Mouse (Mus musculus) liver, embryonic 14.5 days (tissue): ENCODE results near the gene Shroom3. TPM values are rescaled to one million over a fixed set of nuclear protein-coding genes. Genes with fewer than 3 reads are reported as not detected.

Experiments
- ATAC-seq: fragments of 200-750 bp; cut with Nextera tagmentation; 2 replicates; pipeline ENCODE4 v1.8.0; 2017; ENCODE audit warnings: moderate number of reproducible peaks, mild to moderate bottlenecking, moderate library complexity; ENCODE audit not compliant: insufficient read depth
- DNase-seq, 3 experiments: peaks; one replicate each; pipeline ENCODE4 v3.0.0-alpha.2; 2012 to 2013; ENCODE audit warnings: low read depth in 3 of 3, low spot score in 3 of 3
- H3K27ac ChIP-seq: fragments of 300-500 bp; sonication (generic); 2 replicates; pipeline ENCODE4 v1.5.1; 2014; ENCODE audit warnings: moderate library complexity, mild to moderate bottlenecking, control low read depth, inconsistent platforms
- H3K27me3 ChIP-seq: fragments of 300-500 bp; sonication (generic); 2 replicates; pipeline ENCODE4 v1.6.1; 2014; ENCODE audit warnings: mild to moderate bottlenecking, low read length, moderate library complexity; ENCODE audit not compliant: control insufficient read depth, insufficient read depth
- H3K36me3 ChIP-seq: fragments of 300-500 bp; sonication (generic); replicated peaks from 2 replicates; pipeline ENCODE4 v1.6.1; 2014; ENCODE audit warnings: low read depth; ENCODE audit not compliant: control insufficient read depth, insufficient read depth
- H3K4me1 ChIP-seq, 2 experiments: fragments of 200-500 bp in 1 of 2; fragments of 300-500 bp in 1 of 2; sonication (generic) in 1 of 2; replicated peaks; 2 replicates each; pipeline ENCODE4 v1.6.1; 2012 to 2014; ENCODE audit warnings: antibody characterized with exemption in 1 of 2, inconsistent platforms in 1 of 2, low read length in 1 of 2; ENCODE audit not compliant: control insufficient read depth in 2 of 2, insufficient read depth in 2 of 2
- H3K4me2 ChIP-seq: fragments of 300-500 bp; sonication (generic); 2 replicates; pipeline ENCODE4 v1.6.1; 2014; ENCODE audit warnings: low read depth, mild to moderate bottlenecking, control low read depth, moderate library complexity
- H3K4me3 ChIP-seq, 2 experiments: fragments of 200-500 bp in 1 of 2; fragments of 300-500 bp in 1 of 2; sonication (generic) in 1 of 2; 2 replicates each; pipeline ENCODE4 v1.5.1; 2012 to 2014; ENCODE audit warnings: low read depth in 2 of 2, low read length in 2 of 2, mild to moderate bottlenecking in 2 of 2, control low read depth in 1 of 2, inconsistent platforms in 1 of 2, moderate library complexity in 1 of 2; ENCODE audit not compliant: insufficient read depth in 1 of 2
- H3K9ac ChIP-seq: fragments of 300-500 bp; sonication (generic); replicated peaks from 2 replicates; pipeline ENCODE4 v1.6.1; 2014; ENCODE audit warnings: mild to moderate bottlenecking, control low read depth, moderate library complexity
- H3K9me3 ChIP-seq: fragments of 300-500 bp; sonication (generic); 2 replicates; pipeline ENCODE4 v1.6.1; 2016; ENCODE audit warnings: low read length, mixed read lengths; ENCODE audit not compliant: control insufficient read depth
- CTCF ChIP-seq: IDR thresholded peaks from 2 replicates; pipeline ENCODE4 v1.5.1; 2016; ENCODE audit warnings: antibody characterized with exemption, low read depth, control low read depth
- EP300 ChIP-seq: IDR thresholded peaks from 2 replicates; pipeline ENCODE4 v1.6.1; 2016; ENCODE audit warnings: antibody characterized with exemption, low read depth
- WGBS: fragments of 180-500 bp; shearing (Covaris S2); extraction: QIAGEN DNeasy Blood & Tissue Kit; methylation state at CpG from one replicate; pipeline ENCODE4 v1.1.7; 2014; ENCODE audit not compliant: insufficient replicate concordance; 5-methylcytosine and 5-hydroxymethylcytosine counted together
- polyA plus RNA-seq, 2 experiments: library from polyadenylated mRNA; depleted of rRNA in 1 of 2; stranded (reverse) in 1 of 2; unstranded in 1 of 2; fragments of >200 nt; fragmentation: Nextera tagmentation in 1 of 2; extraction: Ambion mirVana in 1 of 2; gene quantifications; 2 replicates each; pipeline versions ENCODE4 v1.2.1 to v1.2.3; 2012 to 2014

Shroom3 gene
- polyA plus RNA-seq, 2 experiments, result 0.11 to 0.30 TPM

DNA sequence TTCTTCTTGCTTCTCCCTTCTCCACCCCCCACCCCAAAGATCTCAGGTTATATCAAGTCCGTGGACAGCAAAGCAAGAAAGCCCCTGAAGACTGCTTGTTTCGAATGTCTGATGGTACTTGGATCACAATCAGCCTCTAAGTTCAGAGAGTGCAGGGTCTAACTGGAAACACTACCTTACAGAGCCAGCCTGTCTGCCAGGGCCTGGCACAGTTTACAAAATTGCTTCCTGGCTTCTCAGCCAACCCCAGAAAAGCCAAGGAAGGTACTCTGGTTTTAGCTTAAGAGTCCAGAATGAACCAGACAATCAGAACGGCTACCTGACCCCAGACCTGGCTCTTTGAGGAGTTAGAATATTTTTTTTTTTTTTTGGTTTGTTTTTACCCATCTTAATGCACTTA lies 159.6 kb downstream of the Shroom3 start:
- H3K27ac ChIP-seq, result no peak overlapping the region
- no peaks in the 10 kb centered on the region for H3K27me3 ChIP-seq
- TF ChIP-seq CTCF (no peak), EP300 (no peak)
- H3K4me3 ChIP-seq, result no peak overlapping the region
- no peak overlapping the region for H3K4me2 ChIP-seq
- WGBS, result 25% methylated on average over 3 of the region's 3 CpGs
- no peaks in the 10 kb centered on the region for H3K36me3 ChIP-seq
- H3K4me1 ChIP-seq, result 0 out of 4 replicates have a peak, but pooled peaks cover 0 to 2% of the 10 kb centered on the region in 2 experiments
- H3K9ac ChIP-seq, result no peak overlapping the region
- no peak for ATAC-seq
- DNase-seq, result no peak
- no peaks in the 10 kb centered on the region for H3K9me3 ChIP-seq

- TF ChIP-seq CTCF, result no peak
- no peak for TF ChIP-seq EP300
- H3K9me3 ChIP-seq, result no peaks in the 10 kb centered on the region
- no peak overlapping the region for H3K9ac ChIP-seq
- H3K4me1 ChIP-seq, result 0 out of 4 replicates have a peak, but pooled peaks cover 0 to 2% of the 10 kb centered on the region in 2 experiments
- H3K36me3 ChIP-seq, result no peaks in the 10 kb centered on the region
- WGBS, result 61% methylated on average over 20 of the region's 20 CpGs
- H3K4me2 ChIP-seq, result no peak overlapping the region
- H3K4me3 ChIP-seq, result no peak overlapping the region
- H3K27me3 ChIP-seq, result no peaks in the 10 kb centered on the region
- no peak overlapping the region for H3K27ac ChIP-seq
- DNase-seq (no peak), ATAC-seq (no peak)
Observed at GRCm38 (mm10) chr5:92843850-92844785, 160.9 kb downstream of the Shroom3 start.

DNA sequence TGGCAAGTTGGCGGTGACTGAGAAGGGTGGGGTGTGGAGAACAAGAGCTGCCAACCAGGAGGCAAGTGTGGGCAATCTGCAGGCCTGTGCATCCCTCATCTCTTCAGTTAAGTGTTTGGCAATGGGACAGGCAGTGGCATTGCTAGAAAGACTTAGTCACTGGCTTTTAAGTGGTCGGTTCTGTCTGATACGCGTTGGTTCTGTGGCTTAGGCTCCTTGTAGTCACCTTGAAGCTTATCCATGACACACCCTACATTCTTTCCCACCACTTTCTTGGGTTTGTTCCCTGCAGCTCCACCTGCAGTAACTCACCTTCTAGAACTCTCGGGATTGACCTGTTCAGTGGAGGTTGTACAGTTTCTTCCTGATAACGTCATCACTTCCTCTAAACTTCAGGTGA lies 166.5 kb downstream of the Shroom3 start:
- ATAC-seq, result no peak

DNA sequence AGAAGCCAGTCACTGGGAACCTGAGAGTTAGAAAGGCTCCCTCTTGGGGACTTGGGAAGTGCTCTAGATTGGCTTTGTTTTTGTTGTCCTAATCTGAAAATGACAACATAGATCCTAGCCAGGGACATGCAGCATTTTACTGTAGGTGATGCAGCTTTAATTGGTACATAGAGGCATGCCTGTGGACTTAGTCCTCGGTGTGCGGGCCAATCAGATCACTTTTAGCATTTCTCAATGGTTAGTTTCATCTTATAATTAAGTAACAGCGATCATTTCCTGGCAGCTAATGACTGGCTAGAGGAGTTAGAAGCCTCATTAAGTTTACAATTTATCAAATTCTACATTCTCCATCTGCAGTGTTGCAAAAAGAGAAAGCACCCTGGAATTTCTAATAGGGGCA lies 167.7 kb downstream of the Shroom3 start:
- H3K4me1 ChIP-seq, result no peaks in the 10 kb centered on the region
- ATAC-seq (no peak), DNase-seq (no peak)
- no peaks in the 10 kb centered on the region for H3K9me3 ChIP-seq
- no peak overlapping the region for H3K4me2 ChIP-seq
- no peak overlapping the region for H3K4me3 ChIP-seq
- WGBS, result 76% methylated on average over 3 of the region's 3 CpGs
- no peak overlapping the region for H3K9ac ChIP-seq
- H3K27ac ChIP-seq, result no peak overlapping the region
- TF ChIP-seq CTCF (no peak), EP300 (no peak)
- no peaks in the 10 kb centered on the region for H3K27me3 ChIP-seq
- H3K36me3 ChIP-seq, result no peaks in the 10 kb centered on the region

More for the DNA sequence above, 166.5 kb downstream of the Shroom3 start:
- Histone ChIP-seq H3K4me3 (no peak overlapping the region), H3K4me2 (no peak overlapping the region), H3K9me3 (no peaks in the 10 kb centered on the region), H3K27ac (no peak overlapping the region), H3K36me3 (no peaks in the 10 kb centered on the region), H3K4me1 (no peaks in the 10 kb centered on the region), H3K9ac (no peak overlapping the region), H3K27me3 (no peaks in the 10 kb centered on the region)
- WGBS, result 72% methylated on average over 6 of the region's 6 CpGs
- no peak for DNase-seq
- no peak for TF ChIP-seq CTCF
- TF ChIP-seq EP300, result no peak

- H3K27ac ChIP-seq, result no peak overlapping the region
- WGBS, result 52% methylated on average over 4 of the region's 4 CpGs
- no peak for TF ChIP-seq EP300
- no peak for TF ChIP-seq CTCF
Observed at GRCm38 (mm10) chr5:92854983-92855382, 171.7 kb downstream of the Shroom3 start.

More at GRCm38 (mm10) chr5:92854983-92855382, 171.7 kb downstream of the Shroom3 start:
- DNase-seq, result no peak
- H3K9ac ChIP-seq, result no peak overlapping the region
- H3K27me3 ChIP-seq, result no peaks in the 10 kb centered on the region
- no peak for ATAC-seq
- no peak overlapping the region for H3K4me2 ChIP-seq
- H3K4me3 ChIP-seq, result no peak overlapping the region
- H3K4me1 ChIP-seq, result no peaks in the 10 kb centered on the region
- no peaks in the 10 kb centered on the region for H3K9me3 ChIP-seq
- no peaks in the 10 kb centered on the region for H3K36me3 ChIP-seq
